Mouse (Mus musculus): Measurements from ENCODE around the gene Ddhd1.

GRCm38 (mm10) chr14:45667231-45667630 lies 9.3 kb upstream of the Ddhd1 start:
- TF ChIP-seq HCFC1 (IDR thresholded peaks at IDR 0.05; ENCODE audit: borderline replicate concordance, insufficient read depth, low read length) (no peak), MAFK (IDR thresholded peaks at IDR 0.05; ENCODE audit: insufficient read depth, low read depth, low read length) (no peak), ZNF384 (IDR thresholded peaks at IDR 0.05; ENCODE audit: low read depth, low read length) (no peak), CHD2 (IDR thresholded peaks at IDR 0.05; ENCODE audit: low read depth, low read length) (no peak)
